Mouse (Mus musculus): ENCODE measurements around the gene Scaf4. TPM values are rescaled to one million over a fixed set of nuclear protein-coding genes. Genes with fewer than 3 reads are reported as not detected.

The Scaf4 gene
- total RNA-seq (2021), result 10 to 100 TPM; 53.8 to 59.4 TPM
- long read RNA-seq, experiment 1, full-length matches to known transcripts, result 1 of 21 reads
- long read RNA-seq, experiment 1, partial matches to known transcripts, result 8 of 21 reads
- long read RNA-seq, experiment 1, other reads (novel, unspliced or antisense), result 12 of 21 reads
- long read RNA-seq, experiment 2, full-length matches to known transcripts, result 2 of 15 reads
- long read RNA-seq, experiment 2, partial matches to known transcripts, result 3 of 15 reads
- long read RNA-seq, experiment 2, other reads (novel, unspliced or antisense), result 10 of 15 reads

GRCm38 (mm10) chr16:90283905-90284891, at the start of gene Scaf4:
Gene Scaf4 (minus strand): TSS chr16:90284503.
- H3K4me3 ChIP-seq, result peak within 1 kb of the TSS; percentile 97
- DNase-seq (ENCODE audit: low spot score in 2 of 2), result peak; percentile 95
- H3K27ac ChIP-seq, result peak within 1 kb of the TSS; percentile 93
- TF ChIP-seq CTCF (conservative IDR thresholded peaks at IDR 0.05), result peak; percentile 52

- no peak for TF ChIP-seq CTCF (conservative IDR thresholded peaks at IDR 0.05)
Measured at GRCm38 (mm10) chr16:90332553-90332952, 48.2 kb upstream of the Scaf4 start.

GRCm38 (mm10) chr16:90330979-90331378, 46.7 kb upstream of the Scaf4 start:
- Histone ChIP-seq H3K27ac (no peak overlapping the region), H3K4me3 (no peak overlapping the region)
- no peak for TF ChIP-seq CTCF (conservative IDR thresholded peaks at IDR 0.05)
- DNase-seq (ENCODE audit: low spot score in 2 of 2), result no peak

More at GRCm38 (mm10) chr16:90332553-90332952, 48.2 kb upstream of the Scaf4 start:
- DNase-seq (ENCODE audit: low spot score in 2 of 2), result no peak
- no peak overlapping the region for H3K4me3 ChIP-seq
- H3K27ac ChIP-seq, result no peak overlapping the region

- DNase-seq (ENCODE audit: low spot score in 2 of 2), result no peak
- TF ChIP-seq CTCF (conservative IDR thresholded peaks at IDR 0.05), result no peak
- no peak overlapping the region for H3K27ac ChIP-seq
- H3K4me3 ChIP-seq, result no peak overlapping the region
Measured at GRCm38 (mm10) chr16:90329511-90329910, 45.2 kb upstream of the Scaf4 start.

- H3K27ac ChIP-seq, result no peak overlapping the region
- DNase-seq (ENCODE audit: low spot score in 2 of 2), result peak; percentile 87 to 93
- no peak overlapping the region for H3K4me3 ChIP-seq
- TF ChIP-seq CTCF (conservative IDR thresholded peaks at IDR 0.05), result peak; percentile 90
Measured at GRCm38 (mm10) chr16:90322850-90323528, 38.7 kb upstream of the Scaf4 start.

- Histone ChIP-seq H3K4me3 (no peak overlapping the region), H3K27ac (no peak overlapping the region)
- no peak for TF ChIP-seq CTCF (conservative IDR thresholded peaks at IDR 0.05)
- DNase-seq (ENCODE audit: low spot score in 2 of 2), result no peak
Measured at GRCm38 (mm10) chr16:90319321-90319720, 35.0 kb upstream of the Scaf4 start.

- Histone ChIP-seq H3K27ac (no peak overlapping the region), H3K4me3 (no peak overlapping the region; the same call in 1 of the 2 replicates)
- DNase-seq (ENCODE audit: low spot score in 2 of 2), result no peak
- no peak for TF ChIP-seq CTCF (conservative IDR thresholded peaks at IDR 0.05)
Measured at GRCm38 (mm10) chr16:90318372-90318926, 34.1 kb upstream of the Scaf4 start.

- Histone ChIP-seq H3K27ac (no peak overlapping the region), H3K4me3 (no peak overlapping the region)
- TF ChIP-seq CTCF (conservative IDR thresholded peaks at IDR 0.05), result peak; percentile 45
- no peak for DNase-seq (ENCODE audit: low spot score in 2 of 2)
Measured at GRCm38 (mm10) chr16:90317777-90318176, 33.5 kb upstream of the Scaf4 start.

GRCm38 (mm10) chr16:90315881-90316280, 31.6 kb upstream of the Scaf4 start:
- no peak overlapping the region for H3K27ac ChIP-seq
- no peak for DNase-seq (ENCODE audit: low spot score in 2 of 2)
- no peak overlapping the region for H3K4me3 ChIP-seq
- no peak for TF ChIP-seq CTCF (conservative IDR thresholded peaks at IDR 0.05)

- DNase-seq (ENCODE audit: low spot score in 2 of 2), result peak in 1 of 2 experiments; percentile 63
- peak overlapping the region; percentile 41 for H3K4me3 ChIP-seq
- H3K27ac ChIP-seq, result no peak overlapping the region
- peak; percentile 72 for TF ChIP-seq CTCF (conservative IDR thresholded peaks at IDR 0.05)
Measured at GRCm38 (mm10) chr16:90312449-90313082, 28.3 kb upstream of the Scaf4 start.

GRCm38 (mm10) chr16:90310488-90311135, 26.3 kb upstream of the Scaf4 start:
- DNase-seq (ENCODE audit: low spot score in 2 of 2), result no peak
- Histone ChIP-seq H3K27ac (no peak overlapping the region), H3K4me3 (no peak overlapping the region)
- TF ChIP-seq CTCF (conservative IDR thresholded peaks at IDR 0.05), result no peak
